Mouse (Mus musculus) hindbrain, embryonic 12.5 days (tissue): Measurements from ENCODE around the gene Dnhd1. TPM values are rescaled to one million over a fixed set of nuclear protein-coding genes. Genes with fewer than 3 reads are reported as not detected.
A peak's percentile ranks its signal among the peaks of the same experiment; 100 is the strongest.

Experiments used
- ATAC-seq: fragments of 200-750 bp; cut with Nextera tagmentation; 2 replicates; pipeline ENCODE4 v1.8.0; 2017; ENCODE audit warnings: moderate TSS enrichment; ENCODE audit not compliant: low FRiP score
- H3K27ac ChIP-seq: fragments of 300-500 bp; sonication (generic); 2 replicates; pipeline ENCODE4 v1.5.1; 2016; ENCODE audit warnings: mild to moderate bottlenecking
- H3K27me3 ChIP-seq: fragments of 300-500 bp; sonication (generic); 2 replicates; pipeline ENCODE4 v1.6.1; 2016; ENCODE audit warnings: mild to moderate bottlenecking
- H3K36me3 ChIP-seq: fragments of 300-500 bp; sonication (generic); 2 replicates; pipeline ENCODE4 v1.6.1; 2016; ENCODE audit warnings: mild to moderate bottlenecking
- H3K4me1 ChIP-seq: fragments of 300-500 bp; sonication (generic); 2 replicates; pipeline ENCODE4 v1.6.1; 2016
- H3K4me2 ChIP-seq: fragments of 300-500 bp; sonication (generic); replicated peaks from 2 replicates; pipeline ENCODE4 v1.6.1; 2016; ENCODE audit warnings: mild to moderate bottlenecking
- H3K4me3 ChIP-seq: fragments of 300-500 bp; sonication (generic); 2 replicates; pipeline ENCODE4 v1.5.1; 2016; ENCODE audit warnings: mild to moderate bottlenecking
- H3K9ac ChIP-seq: fragments of 300-500 bp; sonication (generic); 2 replicates; pipeline ENCODE4 v1.6.1; 2016; ENCODE audit warnings: mild to moderate bottlenecking, moderate library complexity
- H3K9me3 ChIP-seq: fragments of 300-500 bp; sonication (generic); replicated peaks from 2 replicates; pipeline ENCODE4 v1.6.1; 2016; ENCODE audit warnings: mild to moderate bottlenecking
- WGBS: fragments of 180-500 bp; shearing (Covaris S2); methylation state at CpG from one replicate; pipeline ENCODE4 v1.1.7; 2016; 5-methylcytosine and 5-hydroxymethylcytosine counted together
- polyA plus RNA-seq: library from polyadenylated mRNA; unstranded; fragments of >200 nt; fragmentation: Nextera tagmentation; extraction: Ambion mirVana; gene quantifications from 2 replicates; pipeline ENCODE4 v1.2.1, GENCODE M21; 2016

Dnhd1 gene
- polyA plus RNA-seq, 1 experiment from 2014 or later: 1.2 TPM

DNA sequence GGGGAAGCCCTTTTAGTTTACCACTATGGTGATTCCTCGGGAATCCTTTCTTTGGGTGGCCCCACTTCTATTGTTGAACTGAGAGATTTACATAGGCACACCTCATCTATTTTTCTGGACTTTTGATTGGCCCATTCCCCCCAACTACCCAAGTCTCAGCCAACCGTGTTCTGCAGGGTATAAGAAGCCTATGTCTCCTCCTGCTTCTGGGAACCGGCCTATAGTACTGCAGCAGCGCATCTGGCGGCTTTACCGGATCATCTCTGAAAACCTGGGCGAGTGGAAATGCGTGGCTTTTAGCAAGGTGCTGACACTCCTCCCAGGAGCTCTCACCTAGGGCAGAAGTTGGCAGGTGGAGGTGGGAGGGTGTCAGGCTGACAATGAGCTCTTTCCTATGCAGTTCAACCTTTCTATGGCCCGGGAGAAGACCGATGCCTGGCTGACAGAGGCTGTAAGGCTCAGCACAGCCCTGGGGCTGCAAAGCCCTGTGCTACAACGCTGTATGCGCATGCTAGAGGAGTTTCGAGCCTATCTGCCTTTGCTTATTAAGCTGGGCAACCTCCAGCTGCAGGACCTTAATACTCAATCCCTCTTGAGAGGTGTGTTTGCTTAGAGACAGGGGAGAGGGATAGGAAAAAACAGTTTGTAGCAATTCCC lies 35.0 kb downstream of the Dnhd1 start:
- Histone ChIP-seq H3K9ac (no peak overlapping the region), H3K4me3 (no peak overlapping the region), H3K36me3 (no peaks in the 10 kb centered on the region), H3K27ac (no peak overlapping the region), H3K27me3 (no peaks in the 10 kb centered on the region), H3K4me2 (peak overlapping the region; percentile 31; the same call in 1 of the 2 replicates), H3K4me1 (no peaks in the 10 kb centered on the region), H3K9me3 (no peaks in the 10 kb centered on the region)
- 16% methylated on average over 13 of the region's 13 CpGs for WGBS
- peak; percentile 40; the same call in 1 of the 2 replicates for ATAC-seq

DNA sequence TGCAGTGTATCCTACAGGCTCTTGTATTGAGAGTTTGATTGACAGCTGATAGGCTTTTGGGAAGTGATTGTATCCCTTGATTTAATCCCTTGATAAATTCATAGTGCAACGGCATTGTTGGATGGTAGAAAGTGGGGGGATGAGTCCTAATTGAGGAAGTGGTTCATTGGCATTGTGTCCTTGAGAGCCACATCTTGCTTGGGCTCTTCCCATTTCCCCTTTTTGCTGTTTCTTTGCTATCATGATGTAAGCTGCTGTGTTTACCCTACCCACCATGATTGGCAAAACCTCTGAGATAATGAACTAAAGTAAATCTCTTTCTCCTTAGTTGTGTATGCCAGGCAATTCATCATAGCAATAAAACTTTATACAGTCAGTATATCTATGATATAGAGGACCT lies 40.2 kb downstream of the Dnhd1 start:
- H3K4me2 ChIP-seq: no peak overlapping the region
- H3K4me1 ChIP-seq: no peaks in the 10 kb centered on the region
- 88% methylated on average over 1 of the region's 1 CpGs for WGBS
- no peaks in the 10 kb centered on the region for H3K27me3 ChIP-seq
- no peak overlapping the region for H3K4me3 ChIP-seq
- H3K9me3 ChIP-seq: no peaks in the 10 kb centered on the region
- no peaks in the 10 kb centered on the region for H3K36me3 ChIP-seq
- H3K9ac ChIP-seq: no peak overlapping the region
- no peak for ATAC-seq
- no peak overlapping the region for H3K27ac ChIP-seq

- H3K9ac ChIP-seq: no peak overlapping the region
- no peak overlapping the region for H3K4me3 ChIP-seq
- H3K27ac ChIP-seq: no peak overlapping the region
- no peaks in the 10 kb centered on the region for H3K27me3 ChIP-seq
- no peak overlapping the region for H3K4me2 ChIP-seq
- no peak for ATAC-seq
- no peaks in the 10 kb centered on the region for H3K4me1 ChIP-seq
- no peaks in the 10 kb centered on the region for H3K36me3 ChIP-seq
- WGBS: 85% methylated on average over 16 of the region's 16 CpGs
- no peaks in the 10 kb centered on the region for H3K9me3 ChIP-seq
These were observed 52.6 kb downstream of the Dnhd1 start for GRCm38 (mm10) chr7:105703184-105703583.

DNA sequence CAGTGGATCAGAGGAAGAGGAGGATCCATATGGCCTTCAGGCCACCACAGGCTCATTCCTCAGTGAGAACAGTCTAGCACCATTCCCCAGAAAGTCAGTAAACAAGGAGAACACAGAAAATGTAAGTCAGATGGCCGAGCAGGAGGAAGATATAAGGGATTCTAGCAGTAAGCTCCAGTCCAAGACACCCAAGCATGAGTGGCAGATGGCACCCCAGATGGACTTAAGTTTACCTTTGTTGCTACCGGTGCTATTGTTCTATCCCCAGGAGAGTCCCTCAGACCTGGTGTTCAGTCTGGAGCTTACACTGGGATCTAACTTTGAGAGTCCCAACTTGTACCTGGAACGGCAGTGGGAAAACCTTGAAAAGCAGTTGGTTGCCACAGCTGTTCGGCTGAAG lies 53.2 kb downstream of the Dnhd1 start:
- no peaks in the 10 kb centered on the region for H3K4me1 ChIP-seq
- H3K27ac ChIP-seq: no peak overlapping the region
- H3K4me2 ChIP-seq: no peak overlapping the region
- no peaks in the 10 kb centered on the region for H3K9me3 ChIP-seq
- no peaks in the 10 kb centered on the region for H3K36me3 ChIP-seq
- H3K27me3 ChIP-seq: no peaks in the 10 kb centered on the region
- ATAC-seq: no peak
- H3K9ac ChIP-seq: no peak overlapping the region
- 89% methylated on average over 4 of the region's 4 CpGs for WGBS
- no peak overlapping the region for H3K4me3 ChIP-seq

GRCm38 (mm10) chr7:105708733-105709132 lies 58.1 kb downstream of the Dnhd1 start:
- Histone ChIP-seq H3K9me3 (no peaks in the 10 kb centered on the region), H3K27me3 (no peaks in the 10 kb centered on the region), H3K4me3 (no peak overlapping the region), H3K27ac (no peak overlapping the region), H3K9ac (no peak overlapping the region), H3K4me1 (no peaks in the 10 kb centered on the region), H3K36me3 (no peaks in the 10 kb centered on the region), H3K4me2 (no peak overlapping the region)
- 87% methylated on average over 5 of the region's 5 CpGs for WGBS
- ATAC-seq: no peak

- Histone ChIP-seq H3K27ac (no peak overlapping the region), H3K9me3 (no peaks in the 10 kb centered on the region), H3K36me3 (no peaks in the 10 kb centered on the region), H3K27me3 (no peaks in the 10 kb centered on the region), H3K9ac (no peak overlapping the region), H3K4me3 (no peak overlapping the region), H3K4me2 (no peak overlapping the region), H3K4me1 (no peaks in the 10 kb centered on the region)
- WGBS: 68% methylated on average over 3 of the region's 3 CpGs
- ATAC-seq: no peak
These were observed 64.7 kb downstream of the Dnhd1 start for GRCm38 (mm10) chr7:105715366-105715765.

DNA sequence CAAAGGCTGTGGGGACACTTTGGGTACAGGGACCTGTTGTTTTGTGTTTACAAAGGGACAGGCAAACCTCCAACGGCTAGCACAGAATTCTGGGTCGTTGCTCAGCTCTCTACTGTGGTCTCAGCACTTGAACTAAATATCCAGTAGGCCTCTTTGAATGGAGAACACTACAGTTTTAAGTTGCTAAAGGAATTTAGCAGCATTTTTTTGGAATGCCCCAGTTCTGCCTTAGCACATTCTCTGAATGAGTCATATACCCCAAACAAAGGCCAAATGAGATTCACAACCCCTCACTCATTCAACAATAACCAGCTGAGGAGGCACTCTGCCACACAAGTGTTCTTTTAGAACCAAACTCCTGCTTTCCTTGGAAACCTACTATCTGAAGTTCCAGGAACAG lies 71.3 kb downstream of the Dnhd1 start:
- H3K36me3 ChIP-seq: no peaks in the 10 kb centered on the region
- ATAC-seq: no peak
- no peak overlapping the region for H3K27ac ChIP-seq
- H3K9ac ChIP-seq: no peak overlapping the region
- H3K4me1 ChIP-seq: no peaks in the 10 kb centered on the region
- no peak overlapping the region for H3K4me2 ChIP-seq
- no peaks in the 10 kb centered on the region for H3K9me3 ChIP-seq
- H3K4me3 ChIP-seq: no peak overlapping the region
- H3K27me3 ChIP-seq: no peaks in the 10 kb centered on the region
- 84% methylated on average over 2 of the region's 2 CpGs for WGBS

GRCm38 (mm10) chr7:105726144-105726979 lies 75.7 kb downstream of the Dnhd1 start:
- WGBS: 88% methylated on average over 4 of the region's 4 CpGs
- peak; percentile 84 for ATAC-seq
- no peaks in the 10 kb centered on the region for H3K4me1 ChIP-seq
- H3K9ac ChIP-seq: 0 out of 2 replicates have a peak overlapping the region, but pooled peaks have one; percentile 19
- no peak overlapping the region for H3K4me2 ChIP-seq
- H3K4me3 ChIP-seq: no peak overlapping the region
- no peaks in the 10 kb centered on the region for H3K9me3 ChIP-seq
- H3K27me3 ChIP-seq: no peaks in the 10 kb centered on the region
- no peak overlapping the region for H3K27ac ChIP-seq
- peaks cover 19% of the 10 kb centered on the region for H3K36me3 ChIP-seq

DNA sequence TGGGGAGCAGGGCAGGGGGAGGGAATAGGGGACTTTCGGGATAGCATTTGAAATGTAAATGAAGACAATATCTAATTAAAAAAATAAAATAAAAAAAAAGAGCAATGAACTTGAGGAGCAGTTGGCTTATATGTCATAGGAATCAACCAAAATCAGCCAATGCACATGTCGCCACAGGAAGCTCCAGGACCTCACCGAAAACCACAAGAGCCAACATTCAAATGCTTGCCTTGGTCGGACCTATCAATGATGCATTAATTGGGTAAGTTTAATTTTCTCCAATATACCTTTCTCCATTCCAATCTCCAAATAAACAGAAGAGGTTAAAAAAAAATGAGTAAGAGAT lies 76.3 kb downstream of the Dnhd1 start:
- Histone ChIP-seq H3K9me3 (no peaks in the 10 kb centered on the region), H3K4me2 (no peak overlapping the region), H3K27me3 (no peaks in the 10 kb centered on the region), H3K27ac (no peak overlapping the region), H3K4me1 (no peaks in the 10 kb centered on the region), H3K36me3 (peaks cover 24% of the 10 kb centered on the region), H3K9ac (no peak overlapping the region), H3K4me3 (no peak overlapping the region)
- ATAC-seq: no peak
- 93% methylated on average over 4 of the region's 4 CpGs for WGBS

GRCm38 (mm10) chr7:105728701-105729428 lies 78.2 kb downstream of the Dnhd1 start:
- H3K4me2 ChIP-seq: no peak overlapping the region
- H3K36me3 ChIP-seq: peaks cover 44% of the 10 kb centered on the region
- no peak overlapping the region for H3K4me3 ChIP-seq
- H3K27ac ChIP-seq: no peak overlapping the region
- no peaks in the 10 kb centered on the region for H3K4me1 ChIP-seq
- H3K9me3 ChIP-seq: no peaks in the 10 kb centered on the region
- no peak overlapping the region for H3K9ac ChIP-seq
- no peak for ATAC-seq
- WGBS: 68% methylated on average over 6 of the region's 6 CpGs
- H3K27me3 ChIP-seq: no peaks in the 10 kb centered on the region

GRCm38 (mm10) chr7:105733836-105734235 lies 83.2 kb downstream of the Dnhd1 start:
- H3K9ac ChIP-seq: no peak overlapping the region
- H3K4me2 ChIP-seq: no peak overlapping the region
- 93% methylated on average over 11 of the region's 11 CpGs for WGBS
- no peak overlapping the region for H3K27ac ChIP-seq
- no peaks in the 10 kb centered on the region for H3K9me3 ChIP-seq
- no peak for ATAC-seq
- H3K4me1 ChIP-seq: peaks cover 14% of the 10 kb centered on the region
- peaks cover 51% of the 10 kb centered on the region for H3K36me3 ChIP-seq
- no peak overlapping the region for H3K4me3 ChIP-seq
- no peaks in the 10 kb centered on the region for H3K27me3 ChIP-seq

- H3K36me3 ChIP-seq: peaks cover 46% of the 10 kb centered on the region
These were observed 84.2 kb downstream of the Dnhd1 start for GRCm38 (mm10) chr7:105734826-105735225.

More at GRCm38 (mm10) chr7:105734826-105735225, 84.2 kb downstream of the Dnhd1 start:
- 86% methylated on average over 8 of the region's 8 CpGs for WGBS
- Histone ChIP-seq H3K4me1 (peaks cover 14% of the 10 kb centered on the region), H3K9ac (no peak overlapping the region), H3K27me3 (no peaks in the 10 kb centered on the region), H3K4me2 (no peak overlapping the region), H3K9me3 (no peaks in the 10 kb centered on the region), H3K27ac (no peak overlapping the region), H3K4me3 (no peak overlapping the region)
- ATAC-seq: no peak
